Mouse (Mus musculus) liver, postnatal 0 days (tissue): ENCODE data around the gene Camta1.

ENCODE experiments used
- CTCF ChIP-seq: sonication (generic); IDR thresholded peaks from 2 replicates; pipeline ENCODE4 v1.5.1; 2016; ENCODE audit warnings: antibody characterized with exemption, low read depth
- EP300 ChIP-seq: IDR thresholded peaks from 2 replicates; pipeline ENCODE4 v1.6.1; 2016; ENCODE audit warnings: antibody characterized with exemption, low read depth, mild to moderate bottlenecking

DNA sequence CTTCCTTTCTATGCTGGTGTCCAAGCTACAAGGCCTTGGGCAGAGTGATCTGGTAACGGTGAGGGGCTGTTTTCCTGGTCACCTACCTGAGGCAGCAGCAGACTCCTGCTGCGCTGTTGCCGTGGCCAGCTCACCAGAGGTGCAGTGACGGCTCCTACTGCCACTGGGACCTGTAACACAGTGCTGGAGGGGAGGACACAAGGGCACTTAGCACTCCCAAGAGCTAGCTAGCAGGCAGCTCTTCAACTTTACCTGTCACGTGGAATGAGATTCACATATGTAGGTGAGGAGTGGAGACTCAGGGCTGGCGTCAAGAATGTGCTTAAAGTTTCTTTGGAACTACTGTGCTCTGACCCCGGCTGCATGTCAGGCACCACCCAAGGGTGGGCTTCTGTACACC lies 851.4 kb downstream of the Camta1 start:
- TF ChIP-seq CTCF: no peak
- TF ChIP-seq EP300: no peak
